Mouse (Mus musculus) cerebellum, postnatal 14 days (tissue): ENCODE data around the gene Gcgr.
A peak's percentile ranks its signal among the peaks of the same experiment; 100 is the strongest.
"Not testable (repeated sequence)": the region's sequence is repeated elsewhere in the genome, so short reads cannot be mapped to it uniquely, and the experiment has no call there.

Experiments used
- DNase-seq, 2 experiments: peaks; one replicate each; pipeline ENCODE4 v3.0.0; 2021; ENCODE audit warnings: mixed read lengths in 2 of 2

Gene Gcgr

DNA sequence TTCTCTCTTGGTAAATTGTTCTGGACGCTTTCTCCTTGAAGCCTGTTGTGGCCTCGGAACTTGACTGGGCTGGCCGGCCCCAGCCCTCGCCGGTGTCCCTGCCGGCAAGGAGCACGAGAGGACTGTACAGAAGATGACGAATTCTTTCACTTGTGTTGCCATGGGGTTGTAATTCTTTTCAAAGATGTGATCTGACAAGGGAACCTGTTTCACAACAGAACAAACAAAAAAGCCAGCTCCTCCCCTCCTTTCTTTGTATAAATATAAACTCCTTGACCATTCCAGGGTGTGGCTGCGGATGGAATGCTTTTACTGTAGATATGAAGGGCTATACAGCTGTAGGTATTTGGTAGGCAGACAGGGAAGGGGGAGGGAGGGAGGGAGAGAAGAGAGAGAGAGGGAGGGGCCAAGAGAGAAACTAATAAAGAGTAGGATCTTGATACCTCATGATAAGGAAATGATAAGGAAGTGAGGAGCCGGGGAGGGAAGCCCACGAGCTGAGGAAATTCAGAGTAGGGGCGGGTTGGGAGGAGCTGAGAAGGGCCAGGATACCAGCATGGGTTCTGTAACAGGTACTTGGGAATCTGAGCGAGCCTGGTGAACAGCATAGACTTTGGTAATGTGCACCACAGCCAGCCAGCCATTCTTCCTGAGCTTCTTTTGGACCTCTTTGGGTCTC is 22.7 kb upstream of the Gcgr start:
- DNase-seq = no peak

GRCm38 (mm10) chr11:120508290-120508870 is 22.1 kb upstream of the Gcgr start:
- no peak for DNase-seq

DNA sequence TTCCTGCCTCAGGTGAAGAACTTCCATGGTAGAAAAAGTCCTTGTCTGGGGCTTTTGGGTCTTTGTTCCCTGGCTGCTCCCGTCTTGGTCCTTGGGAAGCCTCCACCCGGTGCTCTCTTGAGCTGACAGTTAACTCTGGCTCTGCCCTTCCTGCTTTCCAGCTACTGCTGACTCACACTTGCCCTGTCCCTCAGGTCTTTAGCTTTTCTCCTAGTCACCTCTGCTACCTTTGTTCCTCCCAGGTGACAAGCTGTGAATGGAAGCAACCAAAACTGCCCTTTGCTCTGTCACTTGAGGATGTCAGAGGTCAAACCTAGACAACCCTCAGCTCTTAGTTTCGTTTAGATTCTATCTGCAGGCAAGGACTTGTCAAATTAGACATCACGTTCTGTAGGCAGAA is 20.6 kb upstream of the Gcgr start:
- DNase-seq = no peak

- no peak for DNase-seq
Measured at GRCm38 (mm10) chr11:120510375-120511030, 20.0 kb upstream of the Gcgr start.

DNA sequence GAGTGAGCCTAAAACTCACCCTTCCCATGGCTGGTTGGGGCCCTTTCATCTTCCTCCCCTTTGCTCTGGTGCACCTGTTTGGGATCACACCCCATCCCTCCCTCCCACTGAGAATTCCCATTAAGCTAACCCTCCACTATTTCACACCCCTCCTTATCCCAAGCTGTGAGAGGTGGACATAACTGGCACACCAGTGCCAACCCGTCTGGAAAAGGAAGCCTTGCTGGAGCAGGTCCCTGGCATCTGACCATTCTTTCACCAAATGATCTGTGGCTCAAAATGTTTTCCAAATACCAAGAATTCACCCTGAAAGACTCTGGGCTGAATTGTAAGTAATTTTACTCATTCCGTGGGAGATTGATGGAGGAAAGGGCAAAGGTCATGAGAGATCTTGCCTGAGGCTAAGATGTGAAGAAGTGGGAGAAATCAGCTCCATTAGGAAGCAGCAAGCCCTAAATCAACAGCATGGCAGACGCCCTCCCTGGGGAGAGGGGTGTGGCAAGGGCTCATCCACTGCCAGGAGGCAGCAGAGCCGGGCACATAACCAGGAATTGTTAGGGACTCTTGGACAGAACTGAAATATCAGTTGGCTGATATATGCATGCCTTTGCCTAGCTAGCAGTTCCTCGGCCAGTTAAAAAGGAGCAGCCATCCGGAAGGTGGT is 17.6 kb upstream of the Gcgr start:
- DNase-seq = peak; percentile 77 to 85

- not testable (repeated sequence) for DNase-seq
Measured at GRCm38 (mm10) chr11:120514262-120514661, 16.2 kb upstream of the Gcgr start.

DNA sequence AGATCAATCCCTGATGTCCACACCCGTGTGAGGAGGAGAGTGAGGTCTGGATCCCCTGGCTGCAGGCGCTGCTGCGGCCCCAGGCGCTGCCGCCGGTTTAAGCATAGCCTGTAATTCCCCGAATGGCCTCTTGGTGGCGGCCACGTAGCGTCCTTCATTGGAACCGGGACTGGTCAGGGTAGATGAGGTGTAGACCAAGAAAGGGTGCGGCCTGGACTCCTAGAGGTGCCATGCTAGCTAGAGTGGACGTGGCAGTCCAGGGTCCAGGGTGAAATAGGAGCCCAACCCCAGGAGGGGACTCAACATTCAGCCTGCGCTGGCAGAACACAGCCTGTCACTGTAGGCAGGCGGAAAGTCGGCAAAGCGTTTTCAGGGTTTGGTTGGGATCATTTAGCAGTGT is 14.9 kb upstream of the Gcgr start:
- peak; percentile 96 to 97 for DNase-seq

GRCm38 (mm10) chr11:120517147-120517546 is 13.4 kb upstream of the Gcgr start:
- DNase-seq = no peak

DNA sequence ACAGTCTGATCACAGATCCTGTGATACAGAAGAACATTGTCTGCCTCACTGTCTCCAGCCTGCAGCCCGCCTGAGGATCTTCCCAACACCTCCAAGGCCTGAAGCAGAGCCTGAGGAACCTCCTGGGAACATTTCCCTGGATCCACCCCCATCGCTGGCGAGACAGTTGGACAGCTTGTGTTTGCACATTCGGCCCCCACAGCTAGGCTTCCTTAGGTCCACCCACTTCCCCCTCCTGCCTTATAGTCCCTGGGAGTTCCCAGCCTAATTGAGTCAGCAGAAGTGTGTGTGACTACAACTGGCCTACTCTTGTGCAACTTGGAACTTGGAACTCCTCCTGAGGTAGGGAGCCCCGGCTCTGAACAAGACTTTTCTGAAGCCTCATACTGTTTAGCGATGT is 12.5 kb upstream of the Gcgr start:
- no peak for DNase-seq

GRCm38 (mm10) chr11:120518558-120518957 is 11.9 kb upstream of the Gcgr start:
- no peak for DNase-seq

- DNase-seq = no peak
Measured at GRCm38 (mm10) chr11:120519738-120520137, 10.8 kb upstream of the Gcgr start.

- no peak for DNase-seq
Measured at GRCm38 (mm10) chr11:120520498-120520897, 10.0 kb upstream of the Gcgr start.

DNA sequence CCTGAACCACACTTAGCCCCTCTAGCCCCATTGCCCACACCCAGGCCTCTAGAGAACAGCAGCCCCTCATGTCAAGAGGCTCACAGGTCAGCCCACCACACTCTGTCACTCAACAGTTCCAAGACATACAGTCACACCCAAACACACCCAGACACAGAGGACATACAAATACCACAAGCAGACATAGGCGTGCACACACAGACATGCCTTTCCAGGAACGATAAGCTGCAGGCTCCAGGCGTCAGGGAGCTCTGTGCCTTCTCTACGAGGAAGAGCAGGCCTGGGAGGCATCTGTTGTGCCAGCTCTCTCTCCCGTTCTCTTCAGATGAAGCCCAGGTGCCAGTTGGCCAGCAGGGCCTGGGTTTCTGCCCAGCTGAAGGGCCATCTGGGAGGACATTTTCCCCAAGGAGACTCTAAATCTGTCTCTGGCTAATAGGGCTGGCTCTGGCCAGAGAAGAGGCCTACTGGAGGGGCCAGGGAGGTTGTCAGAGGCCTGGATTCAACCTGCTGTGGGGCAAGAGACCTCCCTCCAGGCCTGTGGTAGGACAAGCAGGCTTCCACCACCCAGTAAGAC is 9.4 kb upstream of the Gcgr start:
- peak; percentile 89 to 92 for DNase-seq

- no peak for DNase-seq
Measured at GRCm38 (mm10) chr11:120522581-120522980, 7.9 kb upstream of the Gcgr start.

- DNase-seq = no peak
Measured at GRCm38 (mm10) chr11:120525959-120526358, 4.5 kb upstream of the Gcgr start.

- DNase-seq = no peak
Measured at GRCm38 (mm10) chr11:120527690-120528354, 2.7 kb upstream of the Gcgr start.

DNA sequence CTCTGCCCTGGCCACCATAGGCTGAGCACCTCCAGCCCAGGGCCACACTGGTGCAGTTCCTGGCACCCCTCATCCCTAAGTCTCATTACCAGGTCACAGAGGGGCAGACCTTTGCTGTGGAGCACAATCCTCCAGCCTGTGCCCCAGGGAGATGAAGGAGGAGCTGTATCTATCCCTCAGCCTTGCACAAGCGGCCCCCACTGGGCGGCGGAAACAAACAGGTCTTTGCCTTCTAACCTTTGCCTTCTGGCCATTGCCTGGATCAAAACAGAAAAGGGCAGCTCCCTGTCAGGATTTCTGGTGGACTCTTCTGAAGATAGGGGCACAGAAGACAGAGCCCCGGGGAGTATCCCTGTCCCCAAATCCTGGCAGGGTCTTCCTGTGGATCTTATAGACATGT is 1.6 kb upstream of the Gcgr start:
- no peak for DNase-seq

DNA sequence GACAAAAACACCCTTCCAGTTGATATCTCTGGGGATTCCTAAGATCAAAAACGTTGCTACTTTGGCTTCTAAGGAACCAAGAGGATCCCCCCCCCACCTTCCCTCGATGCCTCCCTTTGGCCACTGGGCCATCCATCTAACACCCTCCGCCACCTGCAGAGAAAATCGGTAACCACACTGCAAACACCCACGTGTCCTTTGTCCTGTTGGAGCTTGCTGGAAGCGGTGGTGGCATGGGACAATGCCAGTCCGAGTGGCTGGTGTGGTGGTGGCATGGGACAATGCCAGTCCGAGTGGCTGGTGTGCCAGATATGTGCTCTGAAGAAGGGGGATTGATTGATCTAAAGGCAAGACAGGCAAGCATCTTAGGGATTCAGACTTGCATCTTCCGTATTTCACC is 1.1 kb downstream of the Gcgr start:
- no peak for DNase-seq

DNA sequence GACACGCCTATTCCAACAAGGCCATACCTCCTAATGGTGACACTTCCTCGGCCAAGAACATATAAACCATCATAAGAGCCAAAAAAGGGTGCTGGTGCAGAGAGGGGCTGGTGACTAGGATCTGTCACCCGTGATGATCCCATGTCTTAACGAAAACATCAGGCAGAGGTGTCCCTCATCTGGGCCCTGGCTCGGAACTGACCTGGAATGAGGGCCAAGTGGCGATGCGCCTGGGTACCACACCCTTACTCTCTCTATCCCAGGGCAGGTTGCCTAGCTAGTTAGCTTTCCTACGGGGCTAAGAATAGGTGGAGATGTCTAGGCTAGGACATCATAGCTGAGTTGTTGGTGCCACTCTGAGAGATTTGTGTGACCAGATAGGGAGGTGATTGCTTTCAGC is 3.6 kb downstream of the Gcgr start:
- DNase-seq = no peak

- no peak for DNase-seq
Measured at GRCm38 (mm10) chr11:120535145-120535544, 4.6 kb downstream of the Gcgr start.

GRCm38 (mm10) chr11:120535804-120536203 is 5.3 kb downstream of the Gcgr start:
- no peak for DNase-seq

DNA sequence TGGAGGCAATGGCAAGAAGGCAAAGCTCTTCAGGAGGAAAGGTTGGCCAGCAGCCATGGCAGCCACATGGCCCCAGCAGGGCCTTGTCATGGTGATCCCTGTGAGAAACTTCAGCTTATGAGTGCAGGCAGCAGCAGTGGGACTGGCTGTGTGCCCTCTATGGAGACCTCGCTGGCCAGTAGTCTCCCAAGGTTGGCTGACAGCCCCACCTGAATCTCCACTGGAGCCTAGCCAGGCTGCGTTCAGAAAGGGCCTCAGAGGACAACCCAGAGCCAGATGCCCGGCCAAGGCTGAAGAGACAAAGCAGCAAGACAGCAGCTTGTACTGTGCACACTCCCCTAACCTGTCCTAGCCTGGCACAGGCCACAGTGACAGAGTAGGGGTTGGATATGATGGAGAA is 8.0 kb downstream of the Gcgr start:
- DNase-seq = peak; percentile 88 to 92

DNA sequence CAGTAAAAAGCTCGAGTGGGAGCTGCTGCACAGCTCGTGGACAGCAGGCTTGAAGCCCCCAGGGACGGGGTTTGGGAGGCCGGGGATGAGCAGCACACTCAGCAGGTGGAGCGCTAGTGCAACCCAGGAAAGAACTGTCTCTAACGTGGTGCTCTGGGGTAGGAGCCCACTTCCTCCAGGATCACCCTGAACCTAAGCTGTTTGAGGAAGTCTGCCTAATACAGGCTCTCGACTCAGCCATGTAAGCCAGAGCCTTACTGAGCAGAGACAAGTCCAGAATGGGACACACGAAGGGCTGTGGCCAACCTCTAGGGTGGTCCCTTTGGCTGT is 8.4 kb downstream of the Gcgr start:
- DNase-seq = no peak
